Mouse (Mus musculus): ENCODE data around the gene Snx8.

DNA sequence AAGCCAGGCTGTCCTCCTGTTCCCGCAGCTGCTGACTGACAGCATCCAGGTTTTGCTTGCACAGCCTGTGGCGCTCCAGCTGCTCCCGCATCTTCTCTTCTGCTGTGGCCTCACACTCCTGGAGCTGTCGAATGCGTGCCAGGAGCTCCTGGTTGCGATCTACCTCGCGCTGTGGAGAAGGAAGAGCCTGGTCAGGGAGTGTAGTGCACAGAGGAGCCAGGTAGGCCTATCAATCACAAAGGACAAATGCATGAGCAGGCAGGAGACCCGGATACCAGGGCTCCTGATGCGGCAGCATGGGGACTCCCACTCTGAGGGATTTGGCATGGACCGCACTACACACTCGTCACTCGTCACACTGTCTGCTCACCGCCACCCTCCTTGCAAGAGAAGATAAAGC lies 81.5 kb downstream of the Snx8 start:
- TF ChIP-seq ZC3H11A (IDR thresholded peaks at IDR 0.05; ENCODE audit: low read depth, low read length) (no peak), EP300 (IDR thresholded peaks at IDR 0.05; ENCODE audit: low read depth in 1 of 2, low read length in 2 of 2) (no peak), MYB (IDR thresholded peaks at IDR 0.05; ENCODE audit: low read depth, low read length) (no peak), CTCF (IDR thresholded peaks at IDR 0.05 in 2 of 3, conservative IDR thresholded peaks at IDR 0.05 in 1 of 3; ENCODE audit: control insufficient read depth in 1 of 3, insufficient read depth in 1 of 3, low read depth in 2 of 3, low read length in 3 of 3, poor library complexity in 1 of 3, severe bottlenecking in 1 of 3) (no peak), JUND (IDR thresholded peaks at IDR 0.05; ENCODE audit: low read depth, low read length) (no peak), CHD2 (IDR thresholded peaks at IDR 0.05; ENCODE audit: low read length) (no peak), TAL1 (IDR thresholded peaks at IDR 0.05; ENCODE audit: low read length) (no peak), NELFE (IDR thresholded peaks at IDR 0.05; ENCODE audit: low read depth, low read length) (no peak)
